Mouse (Mus musculus) c-Kit-positive CD71-positive TER-119-negative erythroid progenitor cells, embryonic 14.5 days (primary cell): ENCODE results near the gene 1810046K07Rik.

Source experiments
- DNase-seq: peaks from one replicate; pipeline ENCODE4 v3.0.0-alpha.2; 2013; ENCODE audit warnings: low read depth

1810046K07Rik gene

GRCm38 (mm10) chr9:51303980-51304379 is 24.7 kb downstream of the 1810046K07Rik start:
- no peak for DNase-seq

GRCm38 (mm10) chr9:51293541-51293940 is 35.2 kb downstream of the 1810046K07Rik start:
- DNase-seq = no peak

GRCm38 (mm10) chr9:51292674-51293073 is 36.0 kb downstream of the 1810046K07Rik start:
- peak; percentile 60 for DNase-seq

- no peak for DNase-seq
These were observed 37.7 kb downstream of the 1810046K07Rik start for GRCm38 (mm10) chr9:51290980-51291379.

- DNase-seq = no peak
These were observed 42.6 kb downstream of the 1810046K07Rik start for GRCm38 (mm10) chr9:51286079-51286478.

GRCm38 (mm10) chr9:51278500-51279381 is 50.0 kb downstream of the 1810046K07Rik start, which contains the start of gene Colca2:
Gene Colca2 (minus strand): TSS chr9:51278569.
- no peak for DNase-seq

- no peak for DNase-seq
These were observed 50.8 kb downstream of the 1810046K07Rik start for GRCm38 (mm10) chr9:51277834-51278498.

- no peak for DNase-seq
These were observed 54.0 kb downstream of the 1810046K07Rik start for GRCm38 (mm10) chr9:51274678-51275077.

GRCm38 (mm10) chr9:51273581-51274154 is 55.0 kb downstream of the 1810046K07Rik start:
- DNase-seq = no peak

- DNase-seq = no peak
These were observed 56.6 kb downstream of the 1810046K07Rik start for GRCm38 (mm10) chr9:51272102-51272501.

- no peak for DNase-seq
These were observed 57.6 kb downstream of the 1810046K07Rik start for GRCm38 (mm10) chr9:51271073-51271472.

- no peak for DNase-seq
These were observed 59.9 kb downstream of the 1810046K07Rik start for GRCm38 (mm10) chr9:51268852-51269251.

- DNase-seq = no peak
These were observed 70.3 kb downstream of the 1810046K07Rik start for GRCm38 (mm10) chr9:51258426-51258825.

GRCm38 (mm10) chr9:51256780-51257502 is 71.8 kb downstream of the 1810046K07Rik start:
- no peak for DNase-seq
